Mouse (Mus musculus): ENCODE results near the gene Rassf3. TPM values are rescaled to one million over a fixed set of nuclear protein-coding genes. Genes with fewer than 3 reads are reported as not detected.
A peak's percentile ranks its signal among the peaks of the same experiment; 100 is the strongest.

The Rassf3 gene
- total RNA-seq, 2 experiments from 2014 or later: 38.5 to 41.2 TPM

GRCm38 (mm10) chr10:121468261-121468660 is 7.9 kb downstream of the Rassf3 start:
- intact Hi-C loops (cut with DNase I): loop anchor here (10.0 kb wide), 1 partner anchor 1003 kb away; no protein-coding TSS in a partner anchor

DNA sequence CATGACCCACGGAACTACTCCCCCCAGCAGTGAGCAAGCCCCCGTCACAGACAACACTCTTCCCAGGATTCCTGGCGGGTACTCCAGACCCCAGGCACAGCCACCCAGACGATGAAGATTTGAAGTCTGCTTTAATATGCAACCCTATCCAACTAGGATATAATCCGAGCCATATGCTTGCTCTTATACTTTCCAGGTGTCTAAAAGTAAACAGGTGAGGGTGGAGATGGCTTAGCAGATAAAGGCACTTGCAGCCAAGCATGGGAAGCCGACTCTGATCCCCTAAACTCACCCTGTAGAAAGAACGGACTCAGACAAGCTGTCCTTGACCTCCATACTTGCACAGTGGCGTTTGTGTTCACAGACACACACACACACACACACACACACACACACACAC is 8.4 kb downstream of the Rassf3 start:
- no peak for DNase-seq
- intact Hi-C loops (cut with DNase I): loop anchor here (10.0 kb wide), 1 partner anchor 1003 kb away; no protein-coding TSS in a partner anchor

More at GRCm38 (mm10) chr10:121468261-121468660, 7.9 kb downstream of the Rassf3 start:
- no peak for DNase-seq

DNA sequence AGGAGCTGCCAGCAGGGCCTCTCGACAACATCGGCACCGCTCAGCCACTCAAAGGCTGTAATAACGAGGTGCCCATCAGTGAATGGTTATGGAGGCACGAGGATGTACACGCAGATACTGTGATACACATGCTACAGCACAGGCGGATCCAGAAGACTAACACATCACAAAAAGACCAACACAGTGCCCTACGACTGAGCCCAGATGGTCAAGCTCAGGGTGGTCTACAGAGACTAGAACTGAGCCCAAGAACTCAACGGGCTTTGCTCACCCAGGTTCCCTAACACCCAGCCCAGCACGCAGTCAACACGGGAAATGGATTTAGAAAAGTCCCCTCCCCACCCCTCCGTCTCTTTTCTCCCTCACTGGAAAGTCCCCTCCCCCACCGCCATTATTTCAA is 9.1 kb downstream of the Rassf3 start:
- intact Hi-C loops (cut with DNase I): loop anchor here (10.0 kb wide), 1 partner anchor 1002 kb away; no protein-coding TSS in a partner anchor
- DNase-seq: no peak

DNA sequence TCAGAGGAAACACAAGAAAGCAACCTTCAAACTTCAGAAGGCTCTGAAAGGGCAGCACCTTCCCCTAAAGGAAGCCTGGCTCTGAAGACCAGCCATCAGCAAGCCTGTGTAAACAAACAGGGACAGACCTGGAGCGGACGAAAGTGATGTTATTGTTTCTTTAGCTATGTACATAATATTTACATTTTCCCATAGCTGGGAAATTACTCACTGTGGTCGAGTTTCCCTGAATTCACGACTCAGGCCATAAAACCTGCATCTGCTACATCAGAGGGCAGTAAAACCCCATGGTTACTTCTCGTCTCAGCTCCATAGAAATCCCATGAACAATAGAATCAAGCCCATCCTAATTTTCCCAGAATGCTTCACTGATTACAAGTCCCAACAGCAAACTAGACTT is 11.1 kb downstream of the Rassf3 start:
- intact Hi-C loops (cut with DNase I): loop anchor here (10.0 kb wide), 1 partner anchor 1000 kb away; no protein-coding TSS in a partner anchor
- DNase-seq: no peak

GRCm38 (mm10) chr10:121462162-121462881 is 13.8 kb downstream of the Rassf3 start:
- intact Hi-C loops (cut with DNase I): loop anchor here (10.0 kb wide), 1 partner anchor 998 kb away; no protein-coding TSS in a partner anchor
- no peak for DNase-seq

DNA sequence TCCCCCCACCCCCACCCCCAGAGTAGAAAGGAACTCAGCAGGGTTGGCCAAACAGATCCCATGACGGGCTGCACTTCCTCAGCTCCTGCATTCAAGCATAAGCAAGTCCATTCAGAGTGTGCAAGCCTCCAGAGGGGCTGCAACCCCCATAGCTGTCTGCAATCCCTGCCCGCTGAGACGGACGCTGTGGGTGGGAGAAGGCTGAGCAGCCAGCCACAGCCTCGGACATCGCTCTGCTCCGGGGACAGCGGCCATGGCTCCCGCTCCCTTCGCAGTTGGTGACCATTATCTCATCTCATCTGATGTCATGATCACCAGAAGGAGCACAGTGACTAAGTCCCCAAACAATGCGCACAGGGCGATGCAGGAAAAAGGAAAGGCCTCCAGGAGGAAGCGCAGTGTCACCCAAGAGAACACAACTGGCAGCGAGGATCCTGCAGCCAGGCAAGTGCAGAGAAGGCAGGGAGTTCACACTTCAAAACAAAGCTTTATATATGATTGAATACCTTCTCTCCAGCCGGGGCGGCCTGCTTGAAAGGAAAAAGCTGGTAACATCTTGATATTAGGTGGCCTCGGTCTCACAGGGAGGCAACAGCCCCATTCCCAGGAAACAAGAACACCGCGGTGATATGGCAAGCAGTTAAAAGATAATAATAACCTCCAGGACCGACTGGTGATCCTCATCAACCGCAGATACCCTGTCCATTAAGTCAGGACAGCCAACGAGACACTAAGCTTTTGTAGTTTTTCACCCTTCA is 14.6 kb downstream of the Rassf3 start:
- intact Hi-C loops (cut with DNase I): loop anchor here (10.0 kb wide), 1 partner anchor 997 kb away; no protein-coding TSS in a partner anchor
- peak; percentile 25 to 33 for DNase-seq

DNA sequence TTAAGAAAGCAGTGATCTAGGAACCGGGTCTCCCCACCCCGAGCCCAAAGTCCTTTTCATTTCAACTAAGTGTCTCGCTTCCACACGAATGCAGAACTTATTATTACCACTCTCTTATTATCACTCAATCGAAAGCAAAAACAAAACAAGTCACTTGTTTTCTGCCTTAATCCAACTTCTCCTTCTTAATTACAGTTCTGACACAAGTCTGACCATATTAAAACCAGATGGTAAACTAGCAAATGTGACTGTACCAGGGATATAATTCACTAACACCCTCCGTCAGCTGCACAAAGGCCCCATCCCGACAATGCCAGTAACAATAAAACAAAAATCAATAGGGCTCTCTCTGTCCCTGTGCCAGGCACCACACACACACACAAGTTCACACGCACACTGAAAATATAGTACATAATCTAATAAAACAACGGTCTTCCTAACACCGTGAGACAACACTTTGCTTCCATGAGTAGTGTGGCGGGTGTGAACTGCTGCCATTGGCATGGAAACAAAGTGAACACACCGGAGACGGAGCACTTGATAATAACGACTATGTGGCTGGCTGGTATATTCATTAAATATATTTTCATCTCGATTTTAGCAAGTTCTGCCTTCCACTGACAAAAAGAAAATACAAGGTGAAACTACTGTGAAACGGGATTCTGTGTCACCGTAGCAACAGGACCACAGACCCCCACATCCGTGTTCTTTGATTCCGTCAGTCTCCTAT is 16.9 kb downstream of the Rassf3 start:
- no peak for DNase-seq
- intact Hi-C loops (cut with DNase I): no loop called here

- intact Hi-C loops (cut with DNase I): no loop called here
- no peak for DNase-seq
These were observed 17.7 kb downstream of the Rassf3 start for GRCm38 (mm10) chr10:121458408-121458807.

GRCm38 (mm10) chr10:121457381-121457780 is 18.8 kb downstream of the Rassf3 start:
- intact Hi-C loops (cut with DNase I): no loop called here
- DNase-seq: no peak

DNA sequence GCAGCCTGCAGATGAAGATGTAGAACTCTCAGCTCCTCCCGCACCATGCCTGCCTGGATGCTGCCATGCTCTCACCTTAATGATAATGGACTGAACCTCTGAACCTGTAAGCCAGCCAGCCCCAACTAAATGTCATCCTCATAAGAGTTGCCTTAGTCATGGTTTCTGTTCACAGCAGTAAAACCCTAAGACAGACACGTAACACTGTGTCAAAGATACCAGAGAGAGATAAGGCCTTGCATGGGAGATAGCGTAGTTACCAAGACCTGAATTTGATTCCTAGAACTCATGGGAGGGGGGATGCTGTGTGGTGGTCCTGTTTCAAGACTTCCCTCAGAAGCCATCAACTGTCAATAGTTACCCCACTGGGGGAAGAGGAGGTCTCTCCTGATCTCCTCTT is 20.6 kb downstream of the Rassf3 start:
- no peak for DNase-seq
- intact Hi-C loops (cut with DNase I): no loop called here

DNA sequence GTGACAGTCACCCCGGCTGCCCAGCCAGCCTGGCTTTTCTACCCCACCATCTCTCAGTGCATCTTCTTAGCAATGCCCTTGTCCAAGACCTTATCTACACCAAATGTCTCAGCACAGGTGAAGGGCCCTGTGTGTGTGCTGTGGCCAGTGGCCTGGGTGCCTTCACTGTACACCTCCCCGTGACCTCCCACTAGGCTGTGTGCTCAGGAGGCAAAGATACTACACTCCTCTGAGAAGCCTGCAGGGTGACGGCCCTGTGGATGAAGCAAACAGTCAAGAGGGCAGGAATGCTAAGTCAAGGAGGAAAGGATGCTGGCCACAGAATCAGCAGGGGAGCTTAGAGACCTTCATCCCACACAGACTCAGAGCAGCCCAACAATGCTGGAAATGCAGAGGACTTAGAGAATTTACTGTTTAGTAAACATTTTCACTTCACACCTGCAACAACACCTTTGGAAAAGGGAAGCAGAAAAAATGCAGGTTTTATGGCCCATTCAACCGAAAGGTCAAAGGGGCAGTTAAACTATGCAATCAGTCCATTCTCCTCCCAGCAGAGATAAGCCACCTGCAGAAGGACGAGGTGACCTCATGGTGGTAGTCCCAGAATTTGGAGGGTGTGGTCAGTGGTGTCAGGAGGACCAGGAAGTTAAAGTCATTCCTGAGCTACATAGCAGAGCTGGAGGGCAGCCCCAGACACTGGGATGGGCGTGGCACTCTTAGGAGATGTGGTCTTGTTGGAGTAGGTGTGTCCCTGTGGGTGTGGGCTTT is 21.3 kb downstream of the Rassf3 start:
- intact Hi-C loops (cut with DNase I): no loop called here
- DNase-seq: no peak

DNA sequence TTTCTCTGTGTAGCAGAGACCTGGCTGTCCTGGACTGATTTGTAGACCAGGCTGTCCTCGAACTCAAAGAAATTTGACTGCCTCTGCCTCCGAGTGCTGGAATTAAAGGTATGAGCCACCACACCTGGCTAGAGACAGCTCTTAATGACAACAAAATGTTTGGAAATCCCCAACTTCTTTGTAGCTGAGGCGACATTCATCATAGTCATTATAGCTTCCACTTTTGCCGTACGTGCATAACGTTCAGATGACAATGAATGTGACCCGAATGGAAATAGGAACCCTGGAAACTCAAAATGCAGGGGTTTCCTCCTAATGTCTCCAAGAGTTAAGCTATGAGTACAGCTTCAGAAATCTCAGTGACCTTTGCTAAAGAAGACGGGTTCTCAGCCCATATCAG is 22.1 kb downstream of the Rassf3 start:
- intact Hi-C loops (cut with DNase I): no loop called here
- DNase-seq: no peak

- no peak for DNase-seq
- intact Hi-C loops (cut with DNase I): no loop called here
These were observed 30.3 kb downstream of the Rassf3 start for GRCm38 (mm10) chr10:121445808-121446207.

- intact Hi-C loops (cut with DNase I): no loop called here
- no peak for DNase-seq
These were observed 31.9 kb downstream of the Rassf3 start for GRCm38 (mm10) chr10:121444198-121444597.

DNA sequence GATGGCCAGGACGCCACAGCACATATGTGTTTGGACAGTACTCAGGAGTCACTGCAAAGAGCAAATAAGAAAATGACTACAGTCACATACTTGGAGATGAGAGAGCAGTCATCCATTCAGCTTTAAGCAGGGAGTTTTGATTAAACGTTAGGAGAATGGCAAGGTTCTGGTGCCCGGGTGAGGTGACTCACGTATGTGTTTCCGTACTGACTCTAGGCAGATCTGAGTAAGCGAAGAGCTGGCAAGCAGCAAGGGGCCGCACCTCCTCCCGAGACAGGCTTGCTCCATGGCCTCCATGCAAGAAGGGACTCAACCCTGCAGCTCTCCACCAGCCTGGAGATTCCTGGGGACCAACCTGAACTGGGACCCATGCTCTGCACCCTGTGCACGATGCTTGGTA is 32.4 kb downstream of the Rassf3 start:
- intact Hi-C loops (cut with DNase I): no loop called here

GRCm38 (mm10) chr10:121439310-121439731 is 36.8 kb downstream of the Rassf3 start:
- DNase-seq: no peak
- intact Hi-C loops (cut with DNase I): no loop called here

More for the DNA sequence above, 32.4 kb downstream of the Rassf3 start:
- no peak for DNase-seq

DNA sequence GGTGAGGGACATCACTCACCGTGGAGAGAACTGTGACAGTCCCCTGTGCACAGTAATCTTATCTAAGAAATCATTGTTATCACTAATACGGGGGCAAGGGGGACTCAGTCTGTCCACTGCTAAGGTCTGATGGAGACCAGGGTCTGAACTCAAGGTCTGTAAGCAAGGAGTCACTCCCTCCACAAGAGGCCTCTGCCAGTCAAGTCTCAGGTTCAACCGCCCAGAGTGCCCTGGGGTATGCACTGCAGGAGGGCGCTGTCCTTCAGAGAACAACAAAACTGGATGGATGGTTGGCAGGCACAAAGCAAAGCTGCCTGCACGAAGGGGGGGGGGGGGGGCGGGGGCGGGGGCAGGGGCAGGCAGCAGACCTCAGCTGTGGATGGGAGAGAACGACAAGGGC is 38.0 kb downstream of the Rassf3 start:
- DNase-seq: no peak
- intact Hi-C loops (cut with DNase I): no loop called here

DNA sequence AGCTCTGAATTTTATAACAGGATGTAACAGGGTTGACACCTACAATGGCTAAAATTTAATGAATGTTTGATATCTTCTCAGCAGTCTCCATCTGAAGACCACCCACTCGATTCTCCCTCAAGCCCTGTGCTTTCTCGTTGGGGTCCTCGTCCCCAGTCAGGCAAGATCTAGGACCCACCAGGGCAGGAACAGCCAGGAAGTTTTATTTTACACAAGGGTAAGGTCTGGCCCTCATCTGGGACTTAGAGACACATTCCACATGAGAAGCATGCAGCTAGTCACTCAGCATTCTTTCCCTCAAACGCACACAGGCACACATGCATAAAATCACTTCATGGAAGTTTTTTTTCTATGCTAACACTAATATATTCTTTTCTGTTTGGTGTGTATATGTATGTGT is 39.5 kb downstream of the Rassf3 start:
- intact Hi-C loops (cut with DNase I): no loop called here
- DNase-seq: no peak

DNA sequence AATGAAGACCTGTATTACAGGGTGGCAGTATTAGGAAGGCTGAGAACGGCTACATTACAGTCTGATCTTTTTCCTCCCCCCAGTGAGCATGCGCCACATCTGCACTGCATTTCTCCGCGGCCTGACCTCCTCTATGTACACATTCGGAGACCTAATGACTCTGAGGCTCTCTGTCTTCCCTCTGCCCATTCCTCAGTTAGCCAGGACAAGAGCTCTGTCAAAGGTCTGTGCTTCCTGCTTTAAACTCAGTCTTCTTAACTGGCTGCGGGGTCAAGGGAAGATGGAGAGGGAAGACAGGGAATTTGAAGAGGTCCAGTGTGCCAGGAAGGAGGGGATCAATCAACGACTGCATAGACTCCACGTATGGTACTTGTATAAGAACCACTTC is 39.9 kb downstream of the Rassf3 start:
- no peak for DNase-seq
- intact Hi-C loops (cut with DNase I): no loop called here

Measured in gastrocnemius, postnatal 36 days (tissue).